Mouse (Mus musculus): Measurements from ENCODE around the gene Crip1. TPM values are rescaled to one million over a fixed set of nuclear protein-coding genes. Genes with fewer than 3 reads are reported as not detected.
"Not testable (repeated sequence)": the region's sequence is repeated elsewhere in the genome, so short reads cannot be mapped to it uniquely, and the experiment has no call there.

The Crip1 gene
- total RNA-seq, 2 experiments from 2014 or later = 139 to 150 TPM

GRCm38 (mm10) chr12:113176960-113177725 is 31.0 kb downstream of the Crip1 start:
- ATAC-seq (replicated peaks; ENCODE audit: poor library complexity) = no peak

DNA sequence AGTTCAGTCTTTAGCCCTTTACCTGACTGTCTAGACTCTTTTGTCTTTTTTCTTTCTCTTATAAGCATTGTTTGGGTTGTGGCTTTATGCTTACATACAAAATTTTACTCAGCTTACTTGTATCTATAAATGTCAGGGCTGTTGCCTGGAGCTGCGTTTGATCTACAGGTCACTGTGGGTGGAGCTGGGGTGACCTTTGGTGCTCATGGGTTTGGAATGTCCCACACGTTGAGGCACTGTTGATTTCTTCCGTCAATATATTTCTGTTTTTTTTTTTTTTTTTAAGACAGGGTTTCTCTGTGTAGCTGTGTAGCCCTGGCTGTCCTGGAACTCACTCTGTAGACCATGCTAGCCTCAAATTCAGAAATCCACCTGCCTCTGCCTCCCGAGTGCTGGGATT is 34.9 kb downstream of the Crip1 start:
- no peak for ATAC-seq (replicated peaks; ENCODE audit: poor library complexity)

DNA sequence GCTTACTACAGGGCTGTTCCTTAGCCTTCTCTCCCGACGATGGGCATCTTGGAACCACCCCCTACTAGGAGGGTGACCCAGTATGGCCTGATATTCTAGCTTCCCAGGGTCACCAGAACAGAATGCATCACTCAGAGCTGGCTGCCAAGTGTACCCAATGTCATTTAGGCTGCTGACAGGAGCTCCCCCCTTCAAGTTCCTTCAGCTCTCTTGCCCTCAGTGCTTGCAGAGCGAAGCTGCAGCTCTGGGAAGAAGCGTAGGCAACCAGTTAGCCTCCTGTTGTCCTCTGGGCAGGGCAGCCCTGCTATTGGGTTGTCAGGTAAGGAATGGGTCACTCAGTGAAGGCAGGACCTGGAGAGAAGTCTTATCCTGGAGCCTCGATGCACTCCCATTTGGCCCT is 38.8 kb downstream of the Crip1 start:
- no peak for ATAC-seq (replicated peaks; ENCODE audit: poor library complexity)

- ATAC-seq (replicated peaks; ENCODE audit: poor library complexity) = 0 out of 2 replicates have a peak, but pooled peaks have one; percentile 5
Observed at GRCm38 (mm10) chr12:113185442-113186291, 39.6 kb downstream of the Crip1 start, which contains the start of gene Tmem121. TSS of gene Tmem121 (plus strand) at chr12:113185930.

DNA sequence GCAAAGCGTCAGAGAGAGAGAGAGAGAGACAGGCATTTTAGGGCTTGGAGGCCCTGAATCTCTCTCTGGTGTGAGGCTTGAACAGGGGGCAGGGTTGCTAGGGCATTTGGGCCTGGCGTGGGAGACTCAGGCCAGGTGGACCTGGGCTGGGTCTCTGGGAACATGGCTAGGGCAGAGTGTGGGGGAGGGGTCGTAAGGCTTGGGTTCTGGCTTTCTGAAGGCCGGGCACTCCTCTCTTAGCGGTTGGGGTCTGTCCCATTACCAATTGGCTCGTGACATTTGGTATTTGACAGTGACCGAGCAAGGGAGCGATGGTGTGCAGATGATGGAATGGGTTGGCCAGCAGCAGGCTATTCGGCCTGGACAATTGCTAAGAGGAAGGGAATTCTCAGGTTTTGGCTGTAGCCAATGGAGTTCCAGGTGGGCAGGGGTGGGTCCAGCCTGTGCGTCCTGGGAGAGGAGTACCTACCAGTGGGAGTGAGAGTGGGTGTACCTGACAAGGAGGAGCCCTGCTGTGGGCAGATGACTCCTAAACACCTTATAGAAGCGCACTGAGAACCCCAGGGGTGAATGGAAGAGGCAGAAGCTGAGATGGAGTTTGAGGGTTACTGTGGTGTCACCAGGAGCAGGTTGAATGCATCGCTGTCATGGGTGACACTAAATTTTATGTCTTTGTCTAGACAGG is 40.4 kb downstream of the Crip1 start:
- no peak for ATAC-seq (replicated peaks; ENCODE audit: poor library complexity)

DNA sequence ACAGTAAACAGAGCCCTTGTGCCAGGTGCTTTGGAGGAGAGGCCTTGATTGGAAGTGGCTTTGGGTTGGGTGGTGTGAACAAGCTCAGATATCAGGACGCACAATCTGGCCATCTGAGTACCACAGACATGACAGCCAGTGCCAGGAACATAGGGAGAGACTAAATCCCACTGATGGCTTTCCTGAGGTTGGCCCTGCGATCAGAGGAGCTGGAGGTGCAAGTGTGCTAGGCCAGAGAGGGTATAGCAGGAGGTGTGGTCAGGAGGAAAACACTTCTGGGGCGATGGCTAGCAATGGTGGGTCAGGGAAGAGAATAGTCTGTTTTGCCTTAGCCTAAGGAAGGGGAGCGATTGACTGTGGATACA is 40.9 kb downstream of the Crip1 start:
- ATAC-seq (replicated peaks; ENCODE audit: poor library complexity) = no peak

DNA sequence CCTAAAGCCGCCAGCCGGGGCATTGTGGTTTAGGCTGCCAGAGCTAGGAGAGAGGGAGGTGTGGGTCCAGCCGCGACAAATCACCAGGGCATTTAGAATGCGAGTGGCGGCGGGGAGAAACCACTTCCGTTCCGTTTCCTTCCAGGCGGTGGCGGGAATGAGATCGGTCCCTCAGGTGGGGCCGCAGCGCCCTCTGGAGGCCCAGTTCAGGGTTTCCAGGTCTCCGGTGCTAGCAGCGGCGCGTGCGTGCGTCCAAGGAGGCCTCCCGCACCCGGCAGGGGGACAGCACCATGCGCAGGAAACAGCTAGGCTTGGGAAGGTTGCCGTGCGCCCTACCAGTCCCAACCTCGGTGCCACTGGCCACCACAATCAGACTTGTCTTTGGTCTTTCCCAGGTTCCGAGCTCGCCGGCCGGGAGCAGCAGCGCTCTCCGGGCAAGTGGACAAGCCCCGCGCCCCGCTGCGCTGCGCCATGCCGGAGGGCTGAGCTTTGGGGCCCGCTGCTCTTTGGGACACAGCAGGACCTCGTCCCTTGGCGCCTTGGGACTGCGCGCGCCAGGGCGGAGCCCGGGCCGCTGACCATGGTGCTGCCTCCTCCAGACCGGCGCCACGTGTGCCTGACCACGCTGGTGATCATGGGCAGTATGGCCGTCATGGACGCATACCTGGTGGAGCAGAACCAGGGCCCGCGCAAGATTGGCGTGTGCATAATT is 41.6 kb downstream of the Crip1 start:
- ATAC-seq (replicated peaks; ENCODE audit: poor library complexity) = peak; percentile 87

- no peak for ATAC-seq (replicated peaks; ENCODE audit: poor library complexity)
Observed at GRCm38 (mm10) chr12:113188349-113189055, 42.4 kb downstream of the Crip1 start.

DNA sequence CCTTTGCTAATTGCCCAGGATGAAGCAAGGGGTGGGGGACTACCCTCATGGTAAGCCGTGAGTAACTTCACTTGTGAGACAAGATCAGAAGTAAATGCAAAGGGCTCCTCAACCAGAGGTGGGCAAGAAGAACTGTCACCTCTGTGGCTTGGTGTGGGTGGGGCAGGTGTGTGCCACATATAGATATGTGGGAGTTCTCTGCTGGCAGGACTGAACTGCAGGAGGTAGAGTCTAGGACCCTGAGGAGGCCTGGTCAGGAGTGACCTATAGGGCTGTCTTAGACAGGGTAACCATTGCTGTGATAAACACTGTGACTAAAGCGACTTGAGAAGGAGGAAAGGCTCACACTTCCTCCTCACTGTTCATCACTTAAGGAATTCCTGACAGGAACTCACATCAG is 47.3 kb downstream of the Crip1 start:
- ATAC-seq (replicated peaks; ENCODE audit: poor library complexity) = peak; percentile 14; the same call in 1 of the 2 replicates

DNA sequence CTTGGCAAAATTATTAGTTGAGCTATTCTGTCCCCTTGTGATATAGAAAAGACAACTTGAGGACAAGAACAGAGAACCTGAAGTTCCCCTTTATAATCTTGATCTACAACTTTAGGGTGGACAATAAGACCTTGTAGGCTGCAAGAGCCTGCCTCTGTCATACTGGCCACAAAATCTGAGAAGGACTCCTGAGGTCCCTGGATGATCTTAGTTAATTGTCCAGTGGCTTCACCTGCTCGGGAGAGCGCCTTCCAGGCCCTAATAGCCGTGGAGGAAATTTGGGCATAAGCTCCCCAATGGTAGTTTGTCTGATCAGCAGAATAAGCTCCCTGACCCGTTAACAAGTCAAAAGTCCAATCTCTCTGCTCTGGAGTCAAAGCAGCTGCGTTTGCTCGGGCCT is 53.0 kb downstream of the Crip1 start:
- not testable (repeated sequence) for ATAC-seq (replicated peaks; ENCODE audit: poor library complexity)

GRCm38 (mm10) chr12:113201301-113201700 is 55.2 kb downstream of the Crip1 start:
- ATAC-seq (replicated peaks; ENCODE audit: poor library complexity) = no peak

DNA sequence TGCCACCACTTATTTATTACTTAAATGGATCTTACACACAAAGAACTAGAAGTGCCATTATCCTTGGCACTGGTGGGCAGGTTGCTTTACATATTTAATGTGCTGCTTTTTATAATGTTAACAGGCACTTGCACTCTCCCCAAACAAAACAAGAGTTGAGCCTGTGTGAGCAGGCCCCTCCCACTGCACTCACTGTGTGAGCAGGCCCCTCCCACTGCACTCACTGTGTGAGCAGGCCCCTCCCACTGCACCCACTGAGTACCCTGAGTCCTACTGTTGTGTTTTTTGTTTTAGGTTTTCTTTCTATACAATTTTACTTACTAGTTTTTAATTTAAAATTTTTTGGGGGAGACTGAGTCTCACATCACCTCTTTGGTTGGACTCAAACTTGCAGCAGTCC is 55.9 kb downstream of the Crip1 start:
- ATAC-seq (replicated peaks; ENCODE audit: poor library complexity) = peak; percentile 54; the same call in 1 of the 2 replicates

Other genes with a start within 250 kb of the Crip1 start
- gene Jag2, start 216.5 kb upstream of the Crip1 start, total RNA-seq (2015) = 0.64 and 0.78 TPM in 2 replicates
- 2.4 and 4.5 TPM in 2 replicates for gene Jag2, start 216.5 kb upstream of the Crip1 start, total RNA-seq (2017)
- gene Nudt14, start 204.2 kb upstream of the Crip1 start, total RNA-seq (2015) = 12.6 and 13.4 TPM in 2 replicates
- 14.8 TPM in 2 replicates for gene Nudt14, start 204.2 kb upstream of the Crip1 start, total RNA-seq (2017)
- gene Btbd6, start 169.8 kb upstream of the Crip1 start, total RNA-seq (2015) = 7.7 and 9.5 TPM in 2 replicates
- gene Btbd6, start 169.8 kb upstream of the Crip1 start, total RNA-seq (2017) = 5.2 and 6.4 TPM in 2 replicates
- 24.0 and 29.3 TPM in 2 replicates for gene Brf1, start 145.6 kb upstream of the Crip1 start, total RNA-seq (2015)
- 27.2 and 39.0 TPM in 2 replicates for gene Brf1, start 145.6 kb upstream of the Crip1 start, total RNA-seq (2017)
- 16.2 and 16.8 TPM in 2 replicates for gene Pacs2, start 131.8 kb upstream of the Crip1 start, total RNA-seq (2015)
- gene Pacs2, start 131.8 kb upstream of the Crip1 start, total RNA-seq (2017) = 9.2 and 10.0 TPM in 2 replicates
- 0.27 TPM in 1 of 2 replicates, not detected in the other for gene Tex22, start 71.8 kb upstream of the Crip1 start, total RNA-seq (2015)
- 0.17 TPM in 1 of 2 replicates, not detected in the other for gene Tex22, start 71.8 kb upstream of the Crip1 start, total RNA-seq (2017)
- 61.2 and 66.3 TPM in 2 replicates for gene Mta1, start 48.0 kb upstream of the Crip1 start, total RNA-seq (2015)
- gene Mta1, start 48.0 kb upstream of the Crip1 start, total RNA-seq (2017) = 32.4 TPM in 2 replicates
- 0.77 and 1.1 TPM in 2 replicates for gene Crip2, start 6.1 kb upstream of the Crip1 start, total RNA-seq (2015)
- 0.57 and 1.2 TPM in 2 replicates for gene Crip2, start 6.1 kb upstream of the Crip1 start, total RNA-seq (2017)
- gene Tedc1, start 10.1 kb downstream of the Crip1 start, total RNA-seq (2015) = 5.2 and 5.3 TPM in 2 replicates
- gene Tedc1, start 10.1 kb downstream of the Crip1 start, total RNA-seq (2017) = 14.6 and 17.8 TPM in 2 replicates
- gene Tmem121, start 39.6 kb downstream of the Crip1 start, total RNA-seq (2015) = 0.17 TPM in 1 of 2 replicates, not detected in the other
- 0.12 TPM in 1 of 2 replicates, not detected in the other for gene Tmem121, start 39.6 kb downstream of the Crip1 start, total RNA-seq (2017)

Measured in megakaryocyte progenitor cell, adult 5-6 weeks (primary cell).